Mouse (Mus musculus) kidney, adult 2 months (tissue): ENCODE measurements around the gene Mylk. TPM values are rescaled to one million over a fixed set of nuclear protein-coding genes. Genes with fewer than 3 reads are reported as not detected.

Source experiments
- DNase-seq: peaks from one replicate; pipeline ENCODE4 v3.0.0; 2021
- H3K27ac ChIP-seq: fragments of 200-500 bp; 2 replicates; pipeline ENCODE4 v1.5.1; 2012; ENCODE audit warnings: low read depth, low read length, control low read depth, inconsistent platforms; ENCODE audit not compliant: insufficient read depth
- H3K27me3 ChIP-seq: fragments of 200-500 bp; replicated peaks from 2 replicates; pipeline ENCODE4 v1.6.1; 2012; ENCODE audit warnings: mild to moderate bottlenecking, moderate library complexity, low read length, inconsistent platforms; ENCODE audit not compliant: control insufficient read depth, insufficient read depth
- H3K36me3 ChIP-seq: fragments of 200-500 bp; 2 replicates; pipeline ENCODE4 v1.6.1; 2012; ENCODE audit warnings: mild to moderate bottlenecking, moderate library complexity, low read length, inconsistent platforms; ENCODE audit not compliant: control insufficient read depth, insufficient read depth
- H3K4me1 ChIP-seq: fragments of 200-500 bp; 2 replicates; pipeline ENCODE4 v1.6.1; 2011; ENCODE audit warnings: low read length; ENCODE audit not compliant: control insufficient read depth, insufficient read depth
- H3K4me3 ChIP-seq: fragments of 200-500 bp; 2 replicates; pipeline ENCODE4 v1.5.1; 2011; ENCODE audit warnings: mild to moderate bottlenecking, low read depth, low read length, control low read depth; ENCODE audit not compliant: insufficient read depth
- CTCF ChIP-seq: fragments of 200-500 bp; conservative IDR thresholded peaks from 2 replicates; pipeline ENCODE4 v1.5.1; 2011; ENCODE audit warnings: low read depth, mild to moderate bottlenecking, control low read depth, low read length, moderate library complexity, mixed read lengths; ENCODE audit not compliant: insufficient read depth, insufficient read length
- POLR2A ChIP-seq: fragments of 200-500 bp; IDR thresholded peaks from one replicate; pipeline ENCODE4 v1.6.1; 2011; ENCODE audit warnings: low read depth, low read length, control low read depth
- WGBS: fragments of 180-500 bp; shearing (Covaris S2); methylation state at CpG from one replicate; pipeline ENCODE4 v1.1.7; 2018; 5-methylcytosine and 5-hydroxymethylcytosine counted together
- polyA plus RNA-seq: library from polyadenylated mRNA; depleted of rRNA; stranded (reverse); fragments of >200 nt; gene quantifications from 2 replicates; pipeline ENCODE4 v1.2.3, GENCODE M21; 2012

The Mylk gene
- polyA plus RNA-seq, 1 experiment, result 64.7 TPM

- WGBS, result 68% methylated on average over 7 of the region's 7 CpGs
- H3K27me3 ChIP-seq, result no peaks in the 10 kb centered on the region
- DNase-seq, result peak; percentile 36
- H3K36me3 ChIP-seq, result no peaks in the 10 kb centered on the region
- H3K4me3 ChIP-seq, result no peak overlapping the region
- no peak overlapping the region for H3K27ac ChIP-seq
- peaks cover 2% of the 10 kb centered on the region; the same call in 1 of the 2 replicates for H3K4me1 ChIP-seq
- TF ChIP-seq CTCF (no peak), POLR2A (no peak)
These were observed 233.0 kb downstream of the Mylk start for GRCm38 (mm10) chr16:34978018-34978417.

DNA sequence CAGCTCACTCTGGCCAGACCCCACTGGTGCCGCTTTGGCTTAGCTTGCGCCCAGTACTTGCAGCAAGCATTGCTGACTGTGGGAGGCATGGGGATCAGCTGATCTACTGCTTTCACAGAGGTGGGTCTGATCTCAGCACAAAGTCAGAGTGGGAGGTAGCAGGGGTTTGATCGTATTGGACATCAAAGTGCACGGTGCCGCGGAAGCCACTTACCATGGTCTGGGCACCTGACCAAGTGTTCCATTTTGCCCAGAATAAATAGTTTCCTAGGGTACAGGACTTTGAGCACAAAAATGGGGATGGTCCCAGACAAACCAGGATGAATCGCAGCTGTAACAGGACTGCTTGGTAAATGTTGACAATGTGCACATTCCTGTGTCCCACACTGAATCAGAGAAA, 236.0 kb downstream of the Mylk start:
- TF ChIP-seq CTCF, result no peak
- no peak for TF ChIP-seq POLR2A
- H3K27me3 ChIP-seq, result no peaks in the 10 kb centered on the region
- H3K4me1 ChIP-seq, result peaks cover 2% of the 10 kb centered on the region; the same call in 1 of the 2 replicates
- H3K4me3 ChIP-seq, result no peak overlapping the region
- H3K36me3 ChIP-seq, result no peaks in the 10 kb centered on the region
- 80% methylated on average over 7 of the region's 7 CpGs for WGBS
- H3K27ac ChIP-seq, result no peak overlapping the region
- DNase-seq, result no peak

GRCm38 (mm10) chr16:34984203-34985030, 239.4 kb downstream of the Mylk start:
- Histone ChIP-seq H3K36me3 (no peaks in the 10 kb centered on the region), H3K27me3 (no peaks in the 10 kb centered on the region), H3K4me1 (no peaks in the 10 kb centered on the region), H3K27ac (no peak overlapping the region), H3K4me3 (no peak overlapping the region)
- TF ChIP-seq CTCF, result no peak
- no peak for TF ChIP-seq POLR2A
- no peak for DNase-seq
- WGBS, result 51% methylated on average over 11 of the region's 11 CpGs

- no peak for TF ChIP-seq CTCF
- TF ChIP-seq POLR2A, result no peak
- no peak overlapping the region for H3K27ac ChIP-seq
- no peak for DNase-seq
- WGBS, result 79% methylated on average over 2 of the region's 2 CpGs
- no peaks in the 10 kb centered on the region for H3K36me3 ChIP-seq
- H3K4me1 ChIP-seq, result no peaks in the 10 kb centered on the region
- H3K4me3 ChIP-seq, result no peak overlapping the region
- no peaks in the 10 kb centered on the region for H3K27me3 ChIP-seq
These were observed 240.0 kb downstream of the Mylk start for GRCm38 (mm10) chr16:34985031-34985346.

DNA sequence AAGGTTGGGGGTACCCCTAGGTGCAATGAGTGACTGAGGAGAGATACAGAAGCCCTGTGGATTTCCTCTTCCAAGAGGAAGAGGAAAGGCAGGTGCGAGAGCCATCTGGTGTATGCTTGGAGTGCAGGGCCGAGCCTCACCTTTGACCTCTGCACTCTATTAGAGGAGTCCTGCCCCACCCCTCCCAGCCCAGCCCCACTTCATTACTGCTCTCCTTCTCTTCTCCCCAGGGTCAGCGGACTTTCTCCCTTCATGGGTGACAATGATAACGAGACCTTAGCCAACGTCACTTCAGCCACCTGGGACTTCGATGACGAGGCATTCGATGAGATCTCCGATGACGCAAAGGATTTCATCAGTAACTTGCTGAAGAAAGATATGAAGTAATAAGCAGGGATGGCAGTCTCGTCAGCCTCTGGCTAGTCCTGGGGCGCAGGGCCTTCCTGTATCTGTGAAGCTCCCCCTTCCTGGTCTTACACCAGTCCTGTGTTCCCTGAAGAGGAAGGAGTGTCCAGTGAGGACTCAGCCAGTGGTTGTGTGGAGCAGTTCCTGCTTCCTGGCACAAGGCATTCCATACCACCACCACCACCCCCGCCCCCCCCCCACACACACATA, 241.3 kb downstream of the Mylk start:
- Histone ChIP-seq H3K27me3 (no peaks in the 10 kb centered on the region), H3K36me3 (no peaks in the 10 kb centered on the region), H3K27ac (no peak overlapping the region), H3K4me1 (no peaks in the 10 kb centered on the region), H3K4me3 (no peak overlapping the region)
- DNase-seq, result no peak
- no peak for TF ChIP-seq CTCF
- TF ChIP-seq POLR2A, result no peak
- WGBS, result 91% methylated on average over 13 of the region's 13 CpGs

GRCm38 (mm10) chr16:34991365-34991764, 246.4 kb downstream of the Mylk start:
- WGBS, result 75% methylated on average over 3 of the region's 3 CpGs
- H3K4me1 ChIP-seq, result peaks cover 14% of the 10 kb centered on the region
- no peak for DNase-seq
- no peaks in the 10 kb centered on the region for H3K27me3 ChIP-seq
- H3K4me3 ChIP-seq, result no peak overlapping the region
- TF ChIP-seq POLR2A (no peak), CTCF (no peak)
- H3K36me3 ChIP-seq, result no peaks in the 10 kb centered on the region
- no peak overlapping the region for H3K27ac ChIP-seq

DNA sequence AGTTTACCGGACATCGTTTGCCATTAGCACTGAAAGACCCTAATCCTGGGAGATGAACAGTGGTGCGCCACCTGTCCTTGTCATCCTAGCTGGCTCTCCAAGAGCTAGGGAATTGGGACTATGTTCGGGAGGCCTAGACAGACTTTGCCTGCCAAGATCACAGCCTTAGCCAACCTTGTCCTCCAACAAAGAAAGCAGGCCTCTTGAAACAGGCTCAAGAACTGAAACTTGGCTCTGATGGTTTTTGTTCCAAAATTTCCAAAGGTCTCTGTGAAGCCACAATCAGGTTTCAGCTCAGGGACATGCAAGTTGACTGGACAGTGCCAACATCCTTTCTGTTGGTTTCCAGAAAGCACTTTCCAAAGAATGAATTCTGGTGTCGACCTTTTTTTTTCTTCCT, 247.8 kb downstream of the Mylk start:
- no peak overlapping the region for H3K4me3 ChIP-seq
- H3K27me3 ChIP-seq, result no peaks in the 10 kb centered on the region
- TF ChIP-seq POLR2A (no peak), CTCF (no peak)
- WGBS, result 90% methylated on average over 5 of the region's 5 CpGs
- no peak for DNase-seq
- peaks cover 18% of the 10 kb centered on the region for H3K4me1 ChIP-seq
- H3K36me3 ChIP-seq, result no peaks in the 10 kb centered on the region
- no peak overlapping the region for H3K27ac ChIP-seq
